Mouse (Mus musculus) macrophage (primary cell): ENCODE measurements around the gene Bnip2. TPM values are rescaled to one million over a fixed set of nuclear protein-coding genes. Genes with fewer than 3 reads are reported as not detected.

Experiments used
- H3K27ac ChIP-seq: fragments of 350-480 bp; formaldehyde crosslinking; 2 replicates; pipeline ENCODE4 v1.9.0; 2021
- H3K36me3 ChIP-seq: fragments of 350-480 bp; formaldehyde crosslinking; 2 replicates; pipeline ENCODE4 v1.9.0; 2021; ENCODE audit errors: inconsistent target
- H3K4me3 ChIP-seq: fragments of 350-480 bp; formaldehyde crosslinking; 2 replicates; pipeline ENCODE4 v1.9.0; 2021; ENCODE audit errors: inconsistent target
- H3K79me2 ChIP-seq: fragments of 350-480 bp; formaldehyde crosslinking; 2 replicates; pipeline ENCODE4 v1.9.0; 2021; ENCODE audit errors: inconsistent target
- WGBS: methylation state at CpG from one replicate; pipeline ENCODE4 v1.1.7; 2026; ENCODE audit warnings: inconsistent platforms; ENCODE audit not compliant: missing documents; 5-methylcytosine and 5-hydroxymethylcytosine counted together
- polyA plus RNA-seq: library from polyadenylated mRNA; stranded (reverse); fragments of 250-400 nt; gene quantifications from 3 replicates; pipeline ENCODE4 v1.2.4, GENCODE M21; 2018; ENCODE audit warnings: inconsistent platforms
- total RNA-seq, 78 experiments: library from RNA; depleted of rRNA; stranded (reverse); fragments of 250-400 nt; gene quantifications; 1 replicate in 9 of 78; 2 replicates in 24 of 78; 3 replicates in 43 of 78; 4 replicates in 2 of 78; pipeline ENCODE4 v1.2.4; 2018; ENCODE audit warnings: inconsistent platforms in 56 of 78

The Bnip2 gene
- total RNA-seq (2018; cell fraction: chromatin; rRNA removed): 100 to 1,000 TPM; 171 to 445 (median 317) TPM
- 100 to 1,000 TPM; 107 to 183 (median 142) TPM for total RNA-seq (2018; cell fraction: cytosol; rRNA removed)
- total RNA-seq (2018; cell fraction: nucleus; rRNA removed): 100 to 1,000 TPM; 158 to 335 (median 244) TPM
- polyA plus RNA-seq: 124 to 188 TPM (median 130 TPM) in 3 replicates

- under 1% methylated on average over 60 of the region's 76 CpGs for WGBS
These were observed at the start of gene Bnip2 for GRCm38 (mm10) chr9:69989303-69990121. Gene Bnip2, plus strand, starts transcription at chr9:69989466.

GRCm38 (mm10) chr9:69940839-69941490 lies 48.3 kb upstream of the Bnip2 start:
- Histone ChIP-seq H3K36me3 (no peaks in the 10 kb centered on the region), H3K27ac (no peak overlapping the region), H3K79me2 (no peaks in the 10 kb centered on the region), H3K4me3 (no peak overlapping the region)
- 72% methylated on average over 7 of the region's 7 CpGs for WGBS

More at GRCm38 (mm10) chr9:69989303-69990121, at the start of gene Bnip2:
- H3K27ac ChIP-seq: peak within 1 kb of the TSS; percentile 68
- H3K79me2 ChIP-seq: peaks cover 43% of the 10 kb centered on the region
- H3K36me3 ChIP-seq: no peaks in the 10 kb centered on the region
- peak within 1 kb of the TSS; percentile 76 for H3K4me3 ChIP-seq

GRCm38 (mm10) chr9:69941556-69941955 lies 47.7 kb upstream of the Bnip2 start:
- 94% methylated on average over 6 of the region's 6 CpGs for WGBS
- Histone ChIP-seq H3K36me3 (no peaks in the 10 kb centered on the region), H3K79me2 (no peaks in the 10 kb centered on the region), H3K4me3 (no peak overlapping the region), H3K27ac (no peak overlapping the region)

GRCm38 (mm10) chr9:69948964-69949363 lies 40.3 kb upstream of the Bnip2 start:
- Histone ChIP-seq H3K36me3 (no peaks in the 10 kb centered on the region), H3K27ac (no peak overlapping the region), H3K79me2 (no peaks in the 10 kb centered on the region), H3K4me3 (no peak overlapping the region)
- 0% methylated on average over 1 of the region's 2 CpGs for WGBS

GRCm38 (mm10) chr9:69949641-69950040 lies 39.6 kb upstream of the Bnip2 start:
- WGBS: 79% methylated on average over 4 of the region's 4 CpGs
- H3K36me3 ChIP-seq: no peaks in the 10 kb centered on the region

GRCm38 (mm10) chr9:69961007-69961406 lies 28.3 kb upstream of the Bnip2 start:
- 85% methylated on average over 6 of the region's 6 CpGs for WGBS
- Histone ChIP-seq H3K79me2 (no peaks in the 10 kb centered on the region), H3K36me3 (no peaks in the 10 kb centered on the region), H3K27ac (no peak overlapping the region), H3K4me3 (no peak overlapping the region)

More at GRCm38 (mm10) chr9:69949641-69950040, 39.6 kb upstream of the Bnip2 start:
- Histone ChIP-seq H3K79me2 (no peaks in the 10 kb centered on the region), H3K4me3 (no peak overlapping the region), H3K27ac (no peak overlapping the region)

GRCm38 (mm10) chr9:69964370-69964769 lies 24.9 kb upstream of the Bnip2 start:
- Histone ChIP-seq H3K36me3 (no peaks in the 10 kb centered on the region), H3K79me2 (no peaks in the 10 kb centered on the region), H3K27ac (no peak overlapping the region), H3K4me3 (no peak overlapping the region)
- 81% methylated on average over 3 of the region's 3 CpGs for WGBS

GRCm38 (mm10) chr9:69985526-69985925 lies 3.7 kb upstream of the Bnip2 start:
- H3K27ac ChIP-seq: no peak overlapping the region
- 100% methylated on average over 1 of the region's 1 CpGs for WGBS

GRCm38 (mm10) chr9:69986063-69986462 lies 3.2 kb upstream of the Bnip2 start:
- H3K27ac ChIP-seq: no peak overlapping the region
- H3K36me3 ChIP-seq: no peaks in the 10 kb centered on the region
- no peak overlapping the region for H3K4me3 ChIP-seq
- WGBS: 99% methylated on average over 10 of the region's 10 CpGs
- peaks cover 13% of the 10 kb centered on the region for H3K79me2 ChIP-seq

More at GRCm38 (mm10) chr9:69985526-69985925, 3.7 kb upstream of the Bnip2 start:
- peaks cover 8% of the 10 kb centered on the region for H3K79me2 ChIP-seq
- H3K4me3 ChIP-seq: no peak overlapping the region
- no peaks in the 10 kb centered on the region for H3K36me3 ChIP-seq

- H3K79me2 ChIP-seq: peaks cover 18% of the 10 kb centered on the region
- WGBS: 93% methylated on average over 5 of the region's 5 CpGs
- no peaks in the 10 kb centered on the region for H3K36me3 ChIP-seq
- H3K27ac ChIP-seq: no peak overlapping the region
- no peak overlapping the region for H3K4me3 ChIP-seq
These were observed 2.7 kb upstream of the Bnip2 start for GRCm38 (mm10) chr9:69986571-69986970.

GRCm38 (mm10) chr9:69987579-69987978 lies 1.7 kb upstream of the Bnip2 start:
- Histone ChIP-seq H3K4me3 (no peak overlapping the region), H3K79me2 (peaks cover 28% of the 10 kb centered on the region), H3K27ac (no peak overlapping the region), H3K36me3 (no peaks in the 10 kb centered on the region)
- 0% methylated on average over 3 of the region's 3 CpGs for WGBS

GRCm38 (mm10) chr9:69988706-69989302 lies 462 bp upstream of the Bnip2 start:
- no peaks in the 10 kb centered on the region for H3K36me3 ChIP-seq
- H3K4me3 ChIP-seq: peak overlapping the region; percentile 21; the same call in 1 of the 2 replicates
- WGBS: 31% methylated on average over 16 of the region's 16 CpGs
- peak overlapping the region; percentile 46 for H3K27ac ChIP-seq
- H3K79me2 ChIP-seq: peaks cover 35% of the 10 kb centered on the region

- Histone ChIP-seq H3K4me3 (peak overlapping the region; percentile 76), H3K27ac (peak overlapping the region; percentile 68)
- 9% methylated on average over 5 of the region's 5 CpGs for WGBS
These were observed 1.1 kb downstream of the Bnip2 start for GRCm38 (mm10) chr9:69990346-69990745.

GRCm38 (mm10) chr9:69992841-69993277 lies 3.6 kb downstream of the Bnip2 start:
- peaks cover 76% of the 10 kb centered on the region for H3K79me2 ChIP-seq
- H3K27ac ChIP-seq: peak overlapping the region; percentile 68
- 2% methylated on average over 5 of the region's 5 CpGs for WGBS
- peaks cover 23% of the 10 kb centered on the region for H3K36me3 ChIP-seq
- H3K4me3 ChIP-seq: no peak overlapping the region

More at GRCm38 (mm10) chr9:69990346-69990745, 1.1 kb downstream of the Bnip2 start:
- H3K79me2 ChIP-seq: peaks cover 51% of the 10 kb centered on the region
- H3K36me3 ChIP-seq: 0 out of 2 replicates have a peak, but pooled peaks cover 1% of the 10 kb centered on the region
